Mouse (Mus musculus): ENCODE results near the gene Slc16a3. TPM values are rescaled to one million over a fixed set of nuclear protein-coding genes. Genes with fewer than 3 reads are reported as not detected.

Gene Slc16a3
- polyA plus RNA-seq, 1 experiment from 2014 or later = 257 TPM

DNA sequence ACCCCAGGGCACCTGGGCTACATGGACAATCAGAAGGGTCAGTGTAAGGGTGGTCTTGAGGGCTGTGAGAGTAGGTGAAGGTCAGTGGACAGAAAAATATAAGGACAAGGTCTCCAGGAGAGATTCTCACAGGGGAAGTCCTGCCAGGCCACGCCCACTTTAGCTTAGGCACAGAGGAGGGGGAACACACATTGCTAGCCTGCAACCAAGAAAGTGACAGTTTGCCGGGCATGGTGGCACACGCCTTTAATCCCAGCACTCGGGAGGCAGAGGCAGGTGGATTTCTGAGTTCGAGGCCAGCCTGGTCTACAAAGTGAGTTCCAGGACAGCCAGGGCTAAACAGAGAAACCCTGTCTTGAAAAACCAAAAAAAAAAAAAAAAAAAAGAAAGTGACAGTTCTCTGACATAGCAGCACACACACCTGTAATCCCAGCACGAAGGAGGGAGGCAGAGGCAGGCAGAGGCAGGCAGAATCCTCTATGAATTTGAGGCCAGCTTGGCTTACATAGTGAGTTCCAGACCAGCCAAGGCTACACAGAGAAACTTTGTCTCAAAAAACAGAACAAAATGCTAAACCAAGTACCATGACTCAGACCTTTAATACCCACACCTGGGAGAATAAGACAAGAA is 8.5 kb upstream of the Slc16a3 start:
- no peak overlapping the region for H3K27ac ChIP-seq (ENCODE audit: low read depth, low read length)
- no peak for DNase-seq (ENCODE audit: low spot score)
- WGBS = 28% methylated on average over 5 of the region's 6 CpGs
- H3K4me2 ChIP-seq = no peak overlapping the region
- H3K27me3 ChIP-seq (replicated peaks; ENCODE audit: control insufficient read depth, insufficient read depth, low read length) = no peaks in the 10 kb centered on the region
- H3K36me3 ChIP-seq (ENCODE audit: control insufficient read depth, insufficient read depth, low read length) = no peaks in the 10 kb centered on the region
- no peak overlapping the region for H3K4me3 ChIP-seq (ENCODE audit: low read depth, low read length)
- H3K4me1 ChIP-seq (replicated peaks; ENCODE audit: control insufficient read depth, insufficient read depth, low read length) = peaks cover 11% of the 10 kb centered on the region
- ATAC-seq (replicated peaks; ENCODE audit: low FRiP score) = no peak
- H3K9me3 ChIP-seq (ENCODE audit: control insufficient read depth, low read length) = no peaks in the 10 kb centered on the region
- H3K9ac ChIP-seq (ENCODE audit: low read depth, low read length) = no peak overlapping the region

GRCm38 (mm10) chr11:120940959-120941358 is 7.3 kb upstream of the Slc16a3 start:
- Histone ChIP-seq H3K36me3 (ENCODE audit: control insufficient read depth, insufficient read depth, low read length) (no peaks in the 10 kb centered on the region), H3K4me2 (no peak overlapping the region), H3K27me3 (replicated peaks; ENCODE audit: control insufficient read depth, insufficient read depth, low read length) (no peaks in the 10 kb centered on the region), H3K27ac (ENCODE audit: low read depth, low read length) (no peak overlapping the region), H3K9ac (ENCODE audit: low read depth, low read length) (no peak overlapping the region), H3K4me1 (replicated peaks; ENCODE audit: control insufficient read depth, insufficient read depth, low read length) (peaks cover 11% of the 10 kb centered on the region), H3K4me3 (ENCODE audit: low read depth, low read length) (no peak overlapping the region), H3K9me3 (ENCODE audit: control insufficient read depth, low read length) (no peaks in the 10 kb centered on the region)
- DNase-seq (ENCODE audit: low spot score) (no peak), ATAC-seq (replicated peaks; ENCODE audit: low FRiP score) (no peak)
- WGBS = 88% methylated on average over 6 of the region's 6 CpGs

- Histone ChIP-seq H3K27me3 (replicated peaks; ENCODE audit: control insufficient read depth, insufficient read depth, low read length) (no peaks in the 10 kb centered on the region), H3K27ac (ENCODE audit: low read depth, low read length) (no peak overlapping the region), H3K4me1 (replicated peaks; ENCODE audit: control insufficient read depth, insufficient read depth, low read length) (peaks cover 6% of the 10 kb centered on the region), H3K4me3 (ENCODE audit: low read depth, low read length) (no peak overlapping the region), H3K36me3 (ENCODE audit: control insufficient read depth, insufficient read depth, low read length) (no peaks in the 10 kb centered on the region), H3K9ac (ENCODE audit: low read depth, low read length) (no peak overlapping the region), H3K4me2 (no peak overlapping the region), H3K9me3 (ENCODE audit: control insufficient read depth, low read length) (no peaks in the 10 kb centered on the region)
- 74% methylated on average over 7 of the region's 7 CpGs for WGBS
- DNase-seq (ENCODE audit: low spot score) (no peak), ATAC-seq (replicated peaks; ENCODE audit: low FRiP score) (no peak)
Observed at GRCm38 (mm10) chr11:120945266-120945665, 3.0 kb upstream of the Slc16a3 start.

DNA sequence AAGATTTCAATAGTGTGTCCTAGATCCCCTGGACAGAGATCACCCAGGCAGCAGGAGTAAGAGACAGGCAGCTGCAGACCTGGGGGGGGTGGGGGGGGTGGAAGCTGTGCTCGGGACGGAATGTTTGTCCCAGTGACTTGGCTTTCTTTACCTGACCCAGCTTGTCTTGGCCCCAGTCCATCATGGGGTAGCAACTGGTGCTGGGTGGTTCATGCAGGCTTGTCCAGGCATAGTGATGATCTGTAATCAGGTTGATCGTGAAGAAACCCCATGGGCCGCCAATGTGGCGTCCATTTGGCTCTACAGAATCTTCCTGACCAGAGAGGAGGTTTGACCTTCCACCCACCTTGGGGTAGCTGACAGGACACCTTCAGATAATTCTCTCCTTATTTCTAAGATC is 2.4 kb upstream of the Slc16a3 start:
- Histone ChIP-seq H3K4me2 (no peak overlapping the region), H3K4me3 (ENCODE audit: low read depth, low read length) (no peak overlapping the region), H3K9me3 (ENCODE audit: control insufficient read depth, low read length) (no peaks in the 10 kb centered on the region), H3K36me3 (ENCODE audit: control insufficient read depth, insufficient read depth, low read length) (no peaks in the 10 kb centered on the region), H3K9ac (ENCODE audit: low read depth, low read length) (no peak overlapping the region), H3K4me1 (replicated peaks; ENCODE audit: control insufficient read depth, insufficient read depth, low read length) (peaks cover 6% of the 10 kb centered on the region), H3K27me3 (replicated peaks; ENCODE audit: control insufficient read depth, insufficient read depth, low read length) (no peaks in the 10 kb centered on the region), H3K27ac (ENCODE audit: low read depth, low read length) (no peak overlapping the region)
- DNase-seq (ENCODE audit: low spot score) = no peak
- no peak for ATAC-seq (replicated peaks; ENCODE audit: low FRiP score)
- WGBS = 88% methylated on average over 5 of the region's 5 CpGs

DNA sequence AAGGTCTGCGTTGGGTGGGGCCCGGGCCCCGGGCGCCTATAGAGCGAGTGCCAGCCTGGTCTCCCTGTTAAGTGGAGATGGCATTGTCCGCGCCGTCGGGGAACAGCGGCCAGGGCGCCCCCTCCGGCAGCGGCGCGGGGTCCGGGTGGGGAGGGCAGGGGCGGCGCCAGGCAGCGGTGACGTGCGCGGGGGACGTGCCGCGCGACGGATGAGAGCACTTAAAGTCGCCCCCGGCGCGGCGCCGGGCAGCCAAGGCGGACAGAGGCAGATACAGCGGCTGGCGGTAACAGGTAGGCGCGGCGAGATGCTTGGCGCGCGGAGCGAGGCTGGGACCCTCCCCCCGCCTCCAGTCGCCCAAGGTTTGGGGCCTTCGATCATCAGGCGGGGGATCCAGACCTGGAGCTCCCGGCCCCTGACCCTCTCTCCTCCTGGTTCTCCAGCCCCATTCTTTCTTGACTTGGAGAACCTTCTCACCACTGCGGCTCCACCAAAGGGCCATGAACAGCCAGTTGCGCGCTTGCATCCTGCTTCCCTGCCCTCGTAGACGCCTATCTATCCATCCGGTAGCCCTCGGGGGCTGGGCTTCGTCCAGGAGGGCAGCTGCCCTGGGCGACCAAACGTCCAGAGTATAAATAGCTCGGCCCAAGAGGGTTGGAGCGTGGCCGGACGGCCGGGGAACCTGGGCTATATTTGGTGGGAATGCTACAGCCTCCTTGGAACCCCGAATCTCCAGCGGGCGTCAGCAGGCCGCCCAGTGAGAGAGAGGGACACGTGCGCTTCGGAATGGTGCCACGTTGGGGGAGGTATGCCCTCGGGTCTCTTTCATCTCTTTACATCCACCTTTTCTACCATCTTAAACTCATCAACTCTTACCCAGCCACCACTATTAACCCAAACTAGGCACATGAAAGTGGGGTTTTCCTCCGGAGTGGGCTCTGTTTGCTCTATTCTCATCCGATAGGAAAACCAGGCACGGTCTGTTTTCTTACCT is 876 bp downstream of the Slc16a3 start:
- H3K27me3 ChIP-seq (replicated peaks; ENCODE audit: control insufficient read depth, insufficient read depth, low read length) = no peaks in the 10 kb centered on the region
- peaks cover 28% of the 10 kb centered on the region for H3K4me1 ChIP-seq (replicated peaks; ENCODE audit: control insufficient read depth, insufficient read depth, low read length)
- WGBS = 2% methylated on average over 75 of the region's 75 CpGs
- H3K4me2 ChIP-seq = peak overlapping the region; percentile 90
- H3K9me3 ChIP-seq (ENCODE audit: control insufficient read depth, low read length) = no peaks in the 10 kb centered on the region
- DNase-seq (ENCODE audit: low spot score) (peak; percentile 83), ATAC-seq (replicated peaks; ENCODE audit: low FRiP score) (peak; percentile 42)
- peak overlapping the region; percentile 87 for H3K4me3 ChIP-seq (ENCODE audit: low read depth, low read length)
- H3K27ac ChIP-seq (ENCODE audit: low read depth, low read length) = peak overlapping the region; percentile 91
- peak overlapping the region; percentile 97 for H3K9ac ChIP-seq (ENCODE audit: low read depth, low read length)
- H3K36me3 ChIP-seq (ENCODE audit: control insufficient read depth, insufficient read depth, low read length) = no peaks in the 10 kb centered on the region; the same call in 1 of the 2 replicates

GRCm38 (mm10) chr11:120949863-120950262 is 1.6 kb downstream of the Slc16a3 start:
- WGBS = 16% methylated on average over 10 of the region's 10 CpGs
- Histone ChIP-seq H3K36me3 (ENCODE audit: control insufficient read depth, insufficient read depth, low read length) (peaks cover 6% of the 10 kb centered on the region), H3K4me2 (peak overlapping the region; percentile 90), H3K27ac (ENCODE audit: low read depth, low read length) (peak overlapping the region; percentile 91), H3K9ac (ENCODE audit: low read depth, low read length) (peak overlapping the region; percentile 97), H3K4me3 (ENCODE audit: low read depth, low read length) (peak overlapping the region; percentile 87), H3K9me3 (ENCODE audit: control insufficient read depth, low read length) (no peaks in the 10 kb centered on the region), H3K27me3 (replicated peaks; ENCODE audit: control insufficient read depth, insufficient read depth, low read length) (no peaks in the 10 kb centered on the region), H3K4me1 (replicated peaks; ENCODE audit: control insufficient read depth, insufficient read depth, low read length) (peaks cover 30% of the 10 kb centered on the region)
- ATAC-seq (replicated peaks; ENCODE audit: low FRiP score) (no peak), DNase-seq (ENCODE audit: low spot score) (no peak)

GRCm38 (mm10) chr11:120950281-120951202 is 2.3 kb downstream of the Slc16a3 start:
- DNase-seq (ENCODE audit: low spot score) (peak; percentile 98), ATAC-seq (replicated peaks; ENCODE audit: low FRiP score) (peak; percentile 86)
- peak overlapping the region; percentile 91 for H3K27ac ChIP-seq (ENCODE audit: low read depth, low read length)
- H3K27me3 ChIP-seq (replicated peaks; ENCODE audit: control insufficient read depth, insufficient read depth, low read length) = no peaks in the 10 kb centered on the region
- peaks cover 32% of the 10 kb centered on the region for H3K4me1 ChIP-seq (replicated peaks; ENCODE audit: control insufficient read depth, insufficient read depth, low read length)
- H3K36me3 ChIP-seq (ENCODE audit: control insufficient read depth, insufficient read depth, low read length) = peaks cover 13% of the 10 kb centered on the region
- H3K4me3 ChIP-seq (ENCODE audit: low read depth, low read length) = peak overlapping the region; percentile 87
- peak overlapping the region; percentile 97 for H3K9ac ChIP-seq (ENCODE audit: low read depth, low read length)
- peak overlapping the region; percentile 90 for H3K4me2 ChIP-seq
- no peaks in the 10 kb centered on the region for H3K9me3 ChIP-seq (ENCODE audit: control insufficient read depth, low read length)
- WGBS = 2% methylated on average over 39 of the region's 39 CpGs

DNA sequence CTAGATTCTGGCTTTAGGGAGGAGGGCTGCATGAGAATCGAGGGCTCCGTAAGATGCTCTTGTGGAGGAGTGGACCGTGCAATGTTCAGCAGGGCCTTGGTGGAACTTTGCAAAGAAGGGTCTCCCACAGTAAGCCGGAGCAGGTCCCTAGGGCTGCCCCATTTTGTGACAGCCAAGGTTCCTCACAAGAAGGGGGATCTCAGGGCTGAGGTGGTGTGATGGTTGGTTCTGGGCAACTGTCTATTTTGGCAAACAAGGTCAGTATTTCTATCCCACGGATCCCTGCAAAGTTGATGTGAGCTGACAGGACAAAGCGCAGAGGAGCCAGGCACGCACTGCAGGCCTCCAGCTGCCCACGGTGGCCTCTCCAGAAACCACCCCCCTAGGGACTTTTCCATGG is 3.0 kb downstream of the Slc16a3 start:
- WGBS = 32% methylated on average over 8 of the region's 8 CpGs
- H3K4me3 ChIP-seq (ENCODE audit: low read depth, low read length) = peak overlapping the region; percentile 87
- no peaks in the 10 kb centered on the region for H3K27me3 ChIP-seq (replicated peaks; ENCODE audit: control insufficient read depth, insufficient read depth, low read length)
- peak overlapping the region; percentile 76 for H3K27ac ChIP-seq (ENCODE audit: low read depth, low read length)
- peaks cover 19% of the 10 kb centered on the region for H3K36me3 ChIP-seq (ENCODE audit: control insufficient read depth, insufficient read depth, low read length)
- DNase-seq (ENCODE audit: low spot score) (no peak), ATAC-seq (replicated peaks; ENCODE audit: low FRiP score) (no peak)
- H3K9me3 ChIP-seq (ENCODE audit: control insufficient read depth, low read length) = no peaks in the 10 kb centered on the region
- H3K4me2 ChIP-seq = peak overlapping the region; percentile 90
- peak overlapping the region; percentile 62 for H3K9ac ChIP-seq (ENCODE audit: low read depth, low read length)
- H3K4me1 ChIP-seq (replicated peaks; ENCODE audit: control insufficient read depth, insufficient read depth, low read length) = peaks cover 33% of the 10 kb centered on the region

Measured in liver, embryonic 11.5 days (tissue).